Mouse (Mus musculus) heart, adult 8-10 months (tissue): ENCODE results near the gene Glod4. TPM values are rescaled to one million over a fixed set of nuclear protein-coding genes. Genes with fewer than 3 reads are reported as not detected.

Source experiments
- DNase-seq: peaks from one replicate; pipeline ENCODE4 v3.0.0; 2022; ENCODE audit warnings: low spot score
- total RNA-seq, 4 experiments: library from RNA; stranded (reverse); gene quantifications; 2 replicates each; pipeline ENCODE4 v1.2.4; 2022

Gene Glod4
- 10 to 100 TPM; 38.8 to 46.4 (median 43.1) TPM for total RNA-seq

GRCm38 (mm10) chr11:76242901-76243810 is at the start of gene Glod4, which contains the start of gene Mrm3:
TSS of gene Glod4 (minus strand) at chr11:76243725.
TSS of gene Mrm3 (plus strand) at chr11:76243715.
- peak; percentile 90 for DNase-seq

GRCm38 (mm10) chr11:76292831-76293230 is 49.3 kb upstream of the Glod4 start:
- peak; percentile 57 for DNase-seq

GRCm38 (mm10) chr11:76292398-76292797 is 48.9 kb upstream of the Glod4 start:
- peak; percentile 55 for DNase-seq

GRCm38 (mm10) chr11:76291960-76292359 is 48.4 kb upstream of the Glod4 start:
- DNase-seq = no peak

- DNase-seq = no peak
Observed at GRCm38 (mm10) chr11:76290367-76290766, 46.8 kb upstream of the Glod4 start.

- no peak for DNase-seq
Observed at GRCm38 (mm10) chr11:76288645-76289044, 45.1 kb upstream of the Glod4 start.

- no peak for DNase-seq
Observed at GRCm38 (mm10) chr11:76287301-76287700, 43.8 kb upstream of the Glod4 start.

- no peak for DNase-seq
Observed at GRCm38 (mm10) chr11:76286534-76287126, 43.1 kb upstream of the Glod4 start.

- DNase-seq = peak; percentile 49
Observed at GRCm38 (mm10) chr11:76285431-76286075, 42.0 kb upstream of the Glod4 start.

- DNase-seq = no peak
Observed at GRCm38 (mm10) chr11:76283841-76284240, 40.3 kb upstream of the Glod4 start.

GRCm38 (mm10) chr11:76279971-76280370 is 36.4 kb upstream of the Glod4 start:
- no peak for DNase-seq

- DNase-seq = no peak
Observed at GRCm38 (mm10) chr11:76278960-76279852, 35.7 kb upstream of the Glod4 start.

- no peak for DNase-seq
Observed at GRCm38 (mm10) chr11:76272440-76272839, 28.9 kb upstream of the Glod4 start.

- DNase-seq = no peak
Observed at GRCm38 (mm10) chr11:76268521-76269065, 25.1 kb upstream of the Glod4 start.

- DNase-seq = no peak
Observed at GRCm38 (mm10) chr11:76268001-76268459, 24.5 kb upstream of the Glod4 start.

GRCm38 (mm10) chr11:76267550-76267949 is 24.0 kb upstream of the Glod4 start:
- no peak for DNase-seq

GRCm38 (mm10) chr11:76262611-76263351 is 19.3 kb upstream of the Glod4 start:
- DNase-seq = no peak

- DNase-seq = no peak
Observed at GRCm38 (mm10) chr11:76261224-76261623, 17.7 kb upstream of the Glod4 start.

- DNase-seq = no peak
Observed at GRCm38 (mm10) chr11:76260208-76261050, 16.9 kb upstream of the Glod4 start.
